Mouse (Mus musculus): Measurements from ENCODE around the gene Camk2d.

Gene Camk2d

DNA sequence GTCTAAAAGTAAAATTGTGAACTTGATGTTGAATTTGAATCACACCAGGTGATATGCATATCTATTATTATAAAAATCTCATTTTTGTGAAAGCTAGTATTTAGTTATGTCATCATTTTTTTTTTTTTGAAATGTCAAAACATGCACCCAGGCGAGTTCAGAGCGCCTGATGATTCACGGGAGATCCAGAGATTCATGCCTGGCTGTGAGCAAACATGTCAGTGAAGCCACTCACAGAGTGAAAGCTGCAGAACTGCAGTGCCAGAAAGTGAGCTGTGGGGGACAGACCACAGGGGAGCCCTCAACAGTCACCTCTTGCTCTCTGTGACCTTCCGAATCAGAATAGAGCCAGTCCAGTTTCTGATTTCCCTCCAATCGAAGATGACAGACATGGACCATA, 84.9 kb downstream of the Camk2d start:
- ATAC-seq (ENCODE audit: insufficient number of reproducible peaks, low FRiP score, low TSS enrichment) = no peak

- no peak for ATAC-seq (ENCODE audit: insufficient number of reproducible peaks, low FRiP score, low TSS enrichment)
Observed at GRCm38 (mm10) chr3:126681996-126682395, 85.9 kb downstream of the Camk2d start.

DNA sequence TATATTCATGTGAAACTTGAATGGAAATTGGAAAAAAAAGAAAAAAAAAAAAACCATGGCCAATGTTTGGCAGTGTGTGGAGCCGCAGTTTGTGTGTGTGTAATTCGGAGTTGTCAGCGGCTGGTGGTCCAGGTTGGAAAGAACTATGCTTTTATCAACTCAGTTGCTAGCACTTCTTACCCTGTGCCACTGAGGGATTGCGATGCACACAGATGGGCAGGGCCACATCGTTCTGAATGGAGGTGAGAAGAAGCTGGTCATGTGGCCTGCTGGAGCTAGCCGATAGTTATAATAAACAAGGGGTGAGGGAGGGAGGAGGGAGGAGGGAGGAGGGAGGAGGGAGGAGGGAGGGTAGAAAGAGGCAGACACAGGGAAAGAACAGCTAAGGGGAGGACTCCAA, 89.3 kb downstream of the Camk2d start:
- ATAC-seq (ENCODE audit: insufficient number of reproducible peaks, low FRiP score, low TSS enrichment) = no peak

GRCm38 (mm10) chr3:126687150-126687549, 91.0 kb downstream of the Camk2d start:
- no peak for ATAC-seq (ENCODE audit: insufficient number of reproducible peaks, low FRiP score, low TSS enrichment)

DNA sequence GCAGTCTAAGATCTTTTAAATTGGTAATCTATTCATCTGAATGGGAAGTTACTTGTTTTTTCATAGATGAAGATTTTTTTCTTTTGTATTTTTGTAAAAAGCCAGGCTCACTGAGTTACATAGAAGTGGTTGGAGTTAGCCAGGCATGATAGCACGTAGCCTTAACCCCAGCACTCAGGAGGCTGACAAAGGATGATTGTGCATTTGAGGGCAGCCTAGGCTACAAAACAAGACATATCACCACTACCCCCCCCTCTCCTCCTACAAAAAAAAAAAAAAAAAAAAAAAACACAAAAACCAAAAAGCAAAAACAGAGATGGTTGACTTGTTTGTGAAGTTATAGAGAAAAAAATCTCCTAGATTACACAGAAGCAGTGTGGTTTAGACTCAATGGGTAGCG, 92.4 kb downstream of the Camk2d start:
- ATAC-seq (ENCODE audit: insufficient number of reproducible peaks, low FRiP score, low TSS enrichment) = no peak

GRCm38 (mm10) chr3:126690627-126691505, 94.8 kb downstream of the Camk2d start:
- ATAC-seq (ENCODE audit: insufficient number of reproducible peaks, low FRiP score, low TSS enrichment) = no peak

- no peak for ATAC-seq (ENCODE audit: insufficient number of reproducible peaks, low FRiP score, low TSS enrichment)
Observed at GRCm38 (mm10) chr3:126691565-126691964, 95.5 kb downstream of the Camk2d start.

DNA sequence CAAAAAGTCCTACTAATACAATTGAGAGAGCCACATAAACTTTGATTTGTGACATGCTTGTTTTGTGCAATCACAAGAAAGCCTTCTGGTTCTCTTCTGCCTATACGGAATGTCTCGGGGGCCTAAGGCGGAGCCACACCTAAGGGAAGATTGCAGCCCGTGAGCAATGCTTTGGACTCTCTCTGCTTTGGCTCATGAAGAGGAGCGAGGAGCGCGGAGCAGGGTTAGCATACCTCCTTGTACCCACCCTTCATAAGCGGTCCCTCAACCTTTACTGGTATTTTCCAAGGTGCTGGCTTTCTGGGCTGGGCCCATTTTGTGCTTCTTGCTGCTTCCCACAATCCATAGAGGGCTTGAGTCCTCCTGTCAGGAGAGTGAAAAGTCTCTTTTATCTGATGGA, 96.7 kb downstream of the Camk2d start:
- no peak for ATAC-seq (ENCODE audit: insufficient number of reproducible peaks, low FRiP score, low TSS enrichment)

GRCm38 (mm10) chr3:126693302-126693701, 97.2 kb downstream of the Camk2d start:
- no peak for ATAC-seq (ENCODE audit: insufficient number of reproducible peaks, low FRiP score, low TSS enrichment)

- peak; percentile 97 for ATAC-seq (ENCODE audit: insufficient number of reproducible peaks, low FRiP score, low TSS enrichment)
Observed at GRCm38 (mm10) chr3:126695456-126696293, 99.6 kb downstream of the Camk2d start.

DNA sequence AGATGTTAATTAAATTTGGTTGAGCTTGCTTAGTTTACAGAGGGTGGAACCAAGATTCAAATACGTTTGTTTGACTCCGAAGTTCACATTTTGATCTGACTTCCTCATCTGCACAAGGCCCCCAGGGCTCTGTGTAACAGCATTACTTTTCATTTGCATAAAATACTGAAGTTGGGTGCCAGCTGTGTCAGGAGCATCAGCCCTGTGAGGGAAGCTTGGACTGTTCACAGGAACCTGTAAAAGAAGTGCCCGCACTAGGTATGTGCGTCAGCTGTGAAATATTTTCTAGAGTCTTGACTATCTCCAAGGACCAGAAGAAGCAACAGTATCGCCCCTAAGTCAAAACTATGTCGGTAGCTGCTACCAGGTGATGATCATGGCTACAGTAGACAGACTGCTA, 100.5 kb downstream of the Camk2d start:
- ATAC-seq (ENCODE audit: insufficient number of reproducible peaks, low FRiP score, low TSS enrichment) = no peak

DNA sequence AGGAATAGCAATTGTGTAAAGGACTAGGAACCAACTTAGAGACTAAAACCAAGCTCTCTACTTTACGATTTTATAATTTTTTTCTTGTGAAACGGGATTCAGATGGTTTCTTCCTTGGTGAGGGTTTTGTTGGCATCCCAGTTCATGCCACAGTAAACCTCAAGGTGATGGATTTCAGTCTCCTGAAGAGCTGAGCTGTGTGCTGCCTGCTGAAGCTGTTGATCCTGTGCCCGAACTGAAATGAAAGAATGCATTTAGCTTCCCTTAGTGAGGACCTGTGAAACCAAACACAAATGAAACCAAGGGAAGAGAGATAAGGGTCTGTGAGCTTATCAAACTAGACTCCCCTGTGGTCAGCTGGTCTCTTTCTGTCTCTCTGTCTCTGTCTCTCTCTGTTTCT, 103.6 kb downstream of the Camk2d start:
- ATAC-seq (ENCODE audit: insufficient number of reproducible peaks, low FRiP score, low TSS enrichment) = no peak

- no peak for ATAC-seq (ENCODE audit: insufficient number of reproducible peaks, low FRiP score, low TSS enrichment)
Observed at GRCm38 (mm10) chr3:126701067-126701466, 105.0 kb downstream of the Camk2d start.

- ATAC-seq (ENCODE audit: insufficient number of reproducible peaks, low FRiP score, low TSS enrichment) = peak; percentile 58; the same call in 1 of the 2 replicates
Observed at GRCm38 (mm10) chr3:126701586-126701985, 105.5 kb downstream of the Camk2d start.

GRCm38 (mm10) chr3:126705490-126705889, 109.4 kb downstream of the Camk2d start:
- peak; percentile 94 for ATAC-seq (ENCODE audit: insufficient number of reproducible peaks, low FRiP score, low TSS enrichment)

GRCm38 (mm10) chr3:126714281-126714680, 118.2 kb downstream of the Camk2d start:
- ATAC-seq (ENCODE audit: insufficient number of reproducible peaks, low FRiP score, low TSS enrichment) = peak; percentile 74; the same call in 1 of the 2 replicates

GRCm38 (mm10) chr3:126723021-126723449, 126.9 kb downstream of the Camk2d start:
- ATAC-seq (ENCODE audit: insufficient number of reproducible peaks, low FRiP score, low TSS enrichment) = peak; percentile 93

DNA sequence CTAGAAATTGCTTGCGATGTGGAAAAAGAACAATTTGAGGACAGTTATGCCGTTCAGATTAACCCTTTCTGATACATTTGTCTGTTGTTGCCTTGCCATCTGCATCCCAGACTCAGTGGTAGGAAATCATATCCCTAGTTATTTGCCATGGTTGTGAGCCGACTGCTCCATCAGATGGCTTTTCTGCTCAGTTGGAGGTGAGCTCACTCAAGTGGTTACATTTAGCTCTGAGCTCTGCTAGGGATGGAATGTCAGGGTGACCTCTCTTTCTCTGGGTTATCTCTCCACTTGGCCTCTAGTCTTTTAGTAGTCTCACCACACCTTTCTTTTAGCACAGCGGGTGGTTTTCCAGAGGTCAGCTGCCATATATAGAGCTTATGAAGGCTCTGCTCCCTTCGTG, 127.4 kb downstream of the Camk2d start:
- ATAC-seq (ENCODE audit: insufficient number of reproducible peaks, low FRiP score, low TSS enrichment) = peak; percentile 61

DNA sequence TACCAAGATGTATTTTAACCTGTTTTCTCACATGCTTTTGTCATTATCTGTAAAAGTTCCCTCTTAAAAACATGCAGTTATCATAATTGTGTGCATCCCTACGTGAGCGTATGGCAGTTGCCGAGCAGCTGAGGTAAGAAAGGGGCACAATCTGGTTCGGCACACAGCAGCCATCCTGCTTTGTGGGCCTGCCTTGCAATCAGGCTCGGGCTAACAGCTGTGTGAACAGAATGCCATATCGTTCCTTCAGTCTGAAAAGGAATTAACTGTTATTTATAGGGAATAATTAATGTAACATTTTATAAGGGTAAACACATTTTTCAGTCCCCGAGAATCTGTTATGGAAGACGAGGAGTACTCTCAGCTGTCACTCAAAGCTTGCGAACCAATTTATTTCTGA, 129.5 kb downstream of the Camk2d start:
- ATAC-seq (ENCODE audit: insufficient number of reproducible peaks, low FRiP score, low TSS enrichment) = no peak

DNA sequence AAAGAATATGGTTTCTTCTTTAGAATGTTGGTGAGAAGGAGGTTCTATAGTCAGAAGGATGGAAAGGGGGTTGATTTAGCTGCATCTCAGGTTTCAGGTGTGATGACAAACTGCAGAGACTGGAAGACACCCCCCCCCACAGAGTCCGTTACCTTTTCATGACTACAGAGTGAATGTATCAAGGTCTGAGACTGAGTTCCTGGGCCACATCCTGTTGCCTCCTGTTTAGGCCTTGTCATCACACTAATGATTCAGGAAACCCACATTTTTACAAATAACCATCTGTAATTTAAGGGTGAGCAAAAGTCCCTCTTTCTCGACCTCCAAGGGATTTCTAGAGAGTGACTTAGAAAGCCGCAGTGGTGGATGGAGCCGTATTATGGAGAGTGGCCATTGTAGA, 131.3 kb downstream of the Camk2d start:
- ATAC-seq (ENCODE audit: insufficient number of reproducible peaks, low FRiP score, low TSS enrichment) = no peak

GRCm38 (mm10) chr3:126730411-126730810, 134.3 kb downstream of the Camk2d start:
- ATAC-seq (ENCODE audit: insufficient number of reproducible peaks, low FRiP score, low TSS enrichment) = no peak

All from cerebellum, adult (tissue).